Mouse (Mus musculus) G1E (cell line): ENCODE measurements around the gene Lyrm7. TPM values are rescaled to one million over a fixed set of nuclear protein-coding genes. Genes with fewer than 3 reads are reported as not detected.

Experiments
- ATAC-seq: 2 replicates; pipeline ENCODE4 v1.8.0; 2016; ENCODE audit warnings: mild to moderate bottlenecking; ENCODE audit not compliant: insufficient number of reproducible peaks, poor library complexity, low FRiP score, severe bottlenecking; ENCODE audit errors: extremely low read depth
- DNase-seq: peaks from one replicate; pipeline ENCODE4 v3.0.0; 2012; ENCODE audit warnings: low spot score
- H3K27me3 ChIP-seq: 2 replicates; pipeline ENCODE4 v1.6.1; 2012; ENCODE audit warnings: mild to moderate bottlenecking, low read length, inconsistent platforms; ENCODE audit not compliant: insufficient read depth
- H3K36me3 ChIP-seq: replicated peaks from 2 replicates; pipeline ENCODE3; 2012; ENCODE audit warnings: mild to moderate bottlenecking, inconsistent platforms
- H3K4me1 ChIP-seq: 2 replicates; pipeline ENCODE4 v1.6.1; 2012; ENCODE audit warnings: low read depth, low read length, inconsistent platforms, mixed read lengths; ENCODE audit not compliant: insufficient read depth
- H3K4me3 ChIP-seq: 2 replicates; pipeline ENCODE4 v1.5.1; 2012; ENCODE audit warnings: low read depth, mild to moderate bottlenecking, inconsistent platforms, low read length, moderate library complexity, mixed read lengths
- H3K9me3 ChIP-seq: replicated peaks from 2 replicates; pipeline ENCODE4 v1.6.1; 2012; ENCODE audit warnings: inconsistent platforms
- CTCF ChIP-seq: IDR thresholded peaks from 2 replicates; pipeline ENCODE4 v1.5.1; 2012; ENCODE audit warnings: low read depth, low read length, inconsistent platforms, mixed read lengths
- GATA1 ChIP-seq: IDR thresholded peaks from 2 replicates; pipeline ENCODE4 v1.6.1; 2012; ENCODE audit warnings: borderline replicate concordance, low read length, inconsistent platforms, mixed read lengths
- GATA2 ChIP-seq: IDR thresholded peaks from 2 replicates; pipeline ENCODE4 v1.6.1; 2012; ENCODE audit warnings: low read depth, low read length, inconsistent platforms, borderline replicate concordance
- POLR2AphosphoS5 ChIP-seq: IDR thresholded peaks from 2 replicates; pipeline ENCODE4 v1.6.1; 2012; ENCODE audit warnings: low read depth, low read length, inconsistent platforms; ENCODE audit not compliant: insufficient replicate concordance
- TAL1 ChIP-seq: conservative IDR thresholded peaks from 2 replicates; pipeline ENCODE4 v1.6.1; 2012; ENCODE audit warnings: low read depth, low read length, inconsistent platforms, mixed read lengths
- polyA plus RNA-seq: library from polyadenylated mRNA; stranded (reverse); fragments of >175 nt; gene quantifications from 2 replicates; pipeline ENCODE4 v1.2.3, GENCODE M21; 2012
- total RNA-seq, 2 experiments: library from RNA; stranded (forward) in 1 of 2; stranded (reverse) in 1 of 2; fragments of 200-1000 nt in 1 of 2; fragments of >200 nt in 1 of 2; fragmentation: Nextera tagmentation in 1 of 2; gene quantifications; 2 replicates each; pipeline ENCODE4 v1.2.3; 2014 to 2017

Gene Lyrm7
- total and polyA plus RNA-seq, 3 experiments: 0.51 to 9.9 (median 2.5) TPM

DNA sequence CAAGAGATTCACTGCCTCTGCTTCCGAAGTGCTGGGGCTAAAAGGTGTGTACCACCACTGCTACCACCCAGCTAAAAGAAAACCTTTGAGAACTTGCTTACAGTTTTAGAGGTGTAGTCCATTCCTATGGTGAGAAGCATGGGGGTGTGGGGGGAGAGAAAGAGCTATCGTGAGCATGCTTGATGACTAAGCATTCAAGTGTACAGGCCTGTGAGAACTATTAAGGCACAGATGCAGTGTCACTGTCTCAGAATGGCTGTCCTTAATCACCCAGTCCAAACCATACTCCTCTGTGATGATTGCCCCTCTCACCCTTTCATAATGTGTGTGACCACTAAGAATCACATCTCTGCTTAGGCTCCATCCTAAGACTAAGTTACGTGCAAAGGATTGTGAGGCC lies 8.6 kb upstream of the Lyrm7 start:
- no peaks in the 10 kb centered on the region for H3K27me3 ChIP-seq
- ATAC-seq (peak; percentile 56), DNase-seq (no peak)
- no peaks in the 10 kb centered on the region for H3K9me3 ChIP-seq
- no peak for TF ChIP-seq POLR2AphosphoS5
- TF ChIP-seq GATA1: no peak
- TF ChIP-seq TAL1: no peak
- peaks cover 62% of the 10 kb centered on the region for H3K36me3 ChIP-seq
- no peak overlapping the region for H3K4me3 ChIP-seq
- H3K4me1 ChIP-seq: peaks cover 37% of the 10 kb centered on the region

DNA sequence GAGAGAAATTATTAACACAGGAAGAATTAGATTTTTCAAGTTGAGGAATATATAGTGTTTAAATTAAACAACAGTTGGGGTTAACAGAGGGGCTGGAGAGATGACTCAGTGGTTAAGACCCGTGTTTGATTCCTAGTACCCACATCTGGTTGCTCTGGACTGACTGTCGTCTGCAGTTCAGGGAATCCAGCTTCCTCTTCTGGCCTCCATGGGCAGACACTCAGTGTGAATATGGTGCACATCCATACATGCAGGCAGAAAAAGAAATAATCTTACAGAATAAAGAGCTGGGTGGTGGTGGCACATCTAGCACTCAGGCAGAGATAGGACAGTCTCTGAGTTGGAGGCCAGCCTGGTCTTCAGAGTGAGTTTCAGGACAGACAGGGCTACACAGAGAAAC lies 7.7 kb upstream of the Lyrm7 start:
- TF ChIP-seq TAL1: no peak
- TF ChIP-seq POLR2AphosphoS5: no peak
- no peak for TF ChIP-seq GATA2
- TF ChIP-seq GATA1: no peak
- TF ChIP-seq CTCF: no peak
- Histone ChIP-seq H3K4me1 (peaks cover 39% of the 10 kb centered on the region), H3K36me3 (peaks cover 54% of the 10 kb centered on the region), H3K4me3 (peak overlapping the region; percentile 13; the same call in 1 of the 2 replicates), H3K9me3 (no peaks in the 10 kb centered on the region), H3K27me3 (no peaks in the 10 kb centered on the region)
- DNase-seq (no peak), ATAC-seq (no peak)

GRCm38 (mm10) chr11:54867903-54868434 lies 7.3 kb upstream of the Lyrm7 start:
- DNase-seq (no peak), ATAC-seq (no peak)
- Histone ChIP-seq H3K4me3 (peak overlapping the region; percentile 13; the same call in 1 of the 2 replicates), H3K9me3 (no peaks in the 10 kb centered on the region), H3K4me1 (peaks cover 44% of the 10 kb centered on the region), H3K36me3 (peaks cover 49% of the 10 kb centered on the region), H3K27me3 (no peaks in the 10 kb centered on the region)
- TF ChIP-seq GATA2 (no peak), GATA1 (no peak), TAL1 (no peak), POLR2AphosphoS5 (no peak), CTCF (no peak)

DNA sequence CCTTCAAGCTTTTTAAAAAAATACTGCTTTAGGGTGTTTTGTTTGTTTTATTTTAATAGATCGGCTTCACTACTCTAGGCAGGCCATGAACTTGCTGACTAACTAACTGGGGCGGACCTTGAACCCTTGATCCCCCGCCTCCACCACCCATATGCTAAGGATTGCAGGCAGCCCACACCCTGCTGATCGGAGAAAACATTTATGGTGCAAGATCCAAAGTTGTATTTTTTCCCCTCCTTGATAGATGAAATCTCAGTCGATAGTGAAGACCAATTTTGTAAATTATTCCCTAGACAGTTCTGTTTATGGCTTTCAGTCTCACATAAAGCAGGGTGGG lies 6.3 kb upstream of the Lyrm7 start:
- H3K9me3 ChIP-seq: no peaks in the 10 kb centered on the region
- DNase-seq (no peak), ATAC-seq (no peak; the same call in 1 of the 2 replicates)
- peaks cover 48% of the 10 kb centered on the region for H3K4me1 ChIP-seq
- peaks cover 39% of the 10 kb centered on the region for H3K36me3 ChIP-seq
- H3K4me3 ChIP-seq: peak overlapping the region; percentile 99
- no peaks in the 10 kb centered on the region for H3K27me3 ChIP-seq
- TF ChIP-seq TAL1: no peak
- TF ChIP-seq CTCF: no peak
- TF ChIP-seq POLR2AphosphoS5: no peak
- no peak for TF ChIP-seq GATA1
- TF ChIP-seq GATA2: no peak

GRCm38 (mm10) chr11:54866119-54867048 lies 5.7 kb upstream of the Lyrm7 start, which contains the start of gene Hint1:
Gene Hint1, plus strand, starts transcription at chr11:54866383.
- no peak for TF ChIP-seq CTCF
- peak; percentile 96; the same call in 1 of the 2 replicates for TF ChIP-seq GATA2
- H3K4me3 ChIP-seq: peak within 1 kb of the TSS; percentile 99
- no peaks in the 10 kb centered on the region for H3K27me3 ChIP-seq
- peaks cover 52% of the 10 kb centered on the region for H3K4me1 ChIP-seq
- no peaks in the 10 kb centered on the region for H3K9me3 ChIP-seq
- H3K36me3 ChIP-seq: peaks cover 33% of the 10 kb centered on the region
- peak; percentile 48; the same call in 1 of the 2 replicates for ATAC-seq
- DNase-seq: peak; percentile 88

- no peak for ATAC-seq
- TF ChIP-seq GATA1 (no peak), POLR2AphosphoS5 (no peak), GATA2 (no peak), CTCF (no peak), TAL1 (no peak)
- H3K27me3 ChIP-seq: no peaks in the 10 kb centered on the region
- H3K9me3 ChIP-seq: no peaks in the 10 kb centered on the region
- peaks cover 54% of the 10 kb centered on the region for H3K4me1 ChIP-seq
- peak overlapping the region; percentile 99 for H3K4me3 ChIP-seq
- H3K36me3 ChIP-seq: peaks cover 24% of the 10 kb centered on the region
- no peak for DNase-seq
These were observed 4.8 kb upstream of the Lyrm7 start for GRCm38 (mm10) chr11:54865330-54866085.
